Mouse (Mus musculus) adrenal gland, postnatal 25 days (tissue): ENCODE measurements around the gene Jazf1. TPM values are rescaled to one million over a fixed set of nuclear protein-coding genes. Genes with fewer than 3 reads are reported as not detected.

Source experiments
- DNase-seq: peaks from one replicate; pipeline ENCODE4 v3.0.0; 2021; ENCODE audit warnings: mixed read lengths
- total RNA-seq: library from RNA; stranded (reverse); gene quantifications from 2 replicates; pipeline ENCODE4 v1.2.3, GENCODE M21; 2021

Jazf1 gene
- total RNA-seq, 1 experiment from 2014 or later = 4.0 TPM

GRCm38 (mm10) chr6:52795029-52795841 lies 273.2 kb downstream of the Jazf1 start:
- DNase-seq = no peak

GRCm38 (mm10) chr6:52792455-52792854 lies 276.0 kb downstream of the Jazf1 start:
- no peak for DNase-seq

GRCm38 (mm10) chr6:52790781-52791180 lies 277.6 kb downstream of the Jazf1 start:
- DNase-seq = no peak

- DNase-seq = no peak
Measured at GRCm38 (mm10) chr6:52790316-52790715, 278.1 kb downstream of the Jazf1 start.

GRCm38 (mm10) chr6:52779546-52779945 lies 288.9 kb downstream of the Jazf1 start:
- DNase-seq = no peak

- DNase-seq = no peak
Measured at GRCm38 (mm10) chr6:52778523-52778922, 289.9 kb downstream of the Jazf1 start.

GRCm38 (mm10) chr6:52777034-52777433 lies 291.4 kb downstream of the Jazf1 start:
- no peak for DNase-seq

GRCm38 (mm10) chr6:52775956-52776355 lies 292.5 kb downstream of the Jazf1 start:
- no peak for DNase-seq

GRCm38 (mm10) chr6:52775350-52775749 lies 293.1 kb downstream of the Jazf1 start:
- no peak for DNase-seq

- no peak for DNase-seq
Measured at GRCm38 (mm10) chr6:52773132-52773531, 295.3 kb downstream of the Jazf1 start.

- DNase-seq = no peak
Measured at GRCm38 (mm10) chr6:52770789-52771188, 297.6 kb downstream of the Jazf1 start.

GRCm38 (mm10) chr6:52765206-52765605 lies 303.2 kb downstream of the Jazf1 start:
- DNase-seq = no peak

- no peak for DNase-seq
Measured at GRCm38 (mm10) chr6:52752832-52753231, 315.6 kb downstream of the Jazf1 start.

GRCm38 (mm10) chr6:52734630-52735029 lies 333.8 kb downstream of the Jazf1 start:
- no peak for DNase-seq

GRCm38 (mm10) chr6:52730338-52730737 lies 338.1 kb downstream of the Jazf1 start:
- DNase-seq = no peak

GRCm38 (mm10) chr6:52724805-52725439 lies 343.5 kb downstream of the Jazf1 start:
- DNase-seq = peak; percentile 31

Other genes starting within 250 kb of the Jazf1 start
- gene Creb5, start 218.6 kb upstream of the Jazf1 start, total RNA-seq = 2.0 and 2.8 TPM in 2 replicates